Mouse (Mus musculus): ENCODE results near the gene Gm26558. TPM values are rescaled to one million over a fixed set of nuclear protein-coding genes. Genes with fewer than 3 reads are reported as not detected.

The Gm26558 gene
- polyA plus RNA-seq, 1 experiment from 2014 or later, result 3.3 TPM

DNA sequence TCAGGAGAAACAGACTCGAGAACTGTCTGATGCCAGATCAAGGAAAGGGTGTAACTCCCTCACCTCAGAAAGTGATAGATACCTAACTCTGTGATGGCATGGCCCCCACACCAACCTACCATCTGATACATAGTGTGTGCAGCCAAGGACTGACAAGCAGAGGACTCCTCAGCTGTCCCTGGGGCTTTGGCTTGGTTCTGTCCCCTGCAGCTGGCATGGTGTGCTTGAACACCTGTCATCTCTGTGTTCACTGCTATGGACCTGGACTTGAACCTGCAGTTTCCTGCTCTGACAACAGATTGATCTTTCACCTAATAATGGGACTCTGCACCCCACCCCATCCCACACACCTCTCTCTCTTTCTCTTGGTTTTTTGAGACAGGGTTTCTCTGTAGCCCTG lies 29.5 kb downstream of the Gm26558 start:
- Histone ChIP-seq H3K9me3 (ENCODE audit: control insufficient read depth, low read length) (no peaks in the 10 kb centered on the region), H3K4me2 (ENCODE audit: low read depth, low read length) (no peak overlapping the region), H3K27ac (ENCODE audit: low read length) (no peak overlapping the region), H3K4me1 (replicated peaks; ENCODE audit: control insufficient read depth, insufficient read depth, low read length) (no peaks in the 10 kb centered on the region), H3K36me3 (ENCODE audit: control insufficient read depth, insufficient read depth, low read length) (no peaks in the 10 kb centered on the region), H3K4me3 (ENCODE audit: low read length) (no peak overlapping the region), H3K9ac (ENCODE audit: low read length) (no peak overlapping the region), H3K27me3 (ENCODE audit: control insufficient read depth, insufficient read depth, low read depth, low read length) (no peaks in the 10 kb centered on the region)
- 76% methylated on average over 1 of the region's 1 CpGs for WGBS
- ATAC-seq (ENCODE audit: low read depth), result no peak

DNA sequence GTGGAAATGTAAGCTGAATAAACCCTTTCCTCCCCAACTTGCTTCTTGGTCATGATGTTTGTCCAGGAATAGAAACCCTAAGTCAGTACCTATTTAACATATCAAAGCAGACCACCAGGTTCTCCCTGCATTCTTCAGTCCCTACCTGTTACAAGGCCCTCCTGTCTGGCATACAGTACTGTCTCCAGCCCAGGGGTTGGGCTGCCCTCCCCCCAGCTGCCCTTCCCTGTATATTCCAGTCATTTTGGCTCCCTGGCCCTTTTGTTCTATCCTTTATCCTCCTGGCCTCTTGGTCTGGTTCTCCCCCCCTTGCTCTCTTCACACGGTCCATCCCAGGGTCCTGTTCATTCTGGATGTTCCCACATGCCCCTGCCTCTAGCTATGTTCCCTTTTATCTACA lies 30.6 kb downstream of the Gm26558 start:
- Histone ChIP-seq H3K27me3 (ENCODE audit: control insufficient read depth, insufficient read depth, low read depth, low read length) (no peaks in the 10 kb centered on the region), H3K4me1 (replicated peaks; ENCODE audit: control insufficient read depth, insufficient read depth, low read length) (no peaks in the 10 kb centered on the region), H3K4me2 (ENCODE audit: low read depth, low read length) (no peak overlapping the region), H3K9ac (ENCODE audit: low read length) (no peak overlapping the region), H3K36me3 (ENCODE audit: control insufficient read depth, insufficient read depth, low read length) (no peaks in the 10 kb centered on the region), H3K4me3 (ENCODE audit: low read length) (no peak overlapping the region), H3K9me3 (ENCODE audit: control insufficient read depth, low read length) (no peaks in the 10 kb centered on the region), H3K27ac (ENCODE audit: low read length) (no peak overlapping the region)
- WGBS, result 91% methylated on average over 1 of the region's 1 CpGs
- ATAC-seq (ENCODE audit: low read depth), result no peak

DNA sequence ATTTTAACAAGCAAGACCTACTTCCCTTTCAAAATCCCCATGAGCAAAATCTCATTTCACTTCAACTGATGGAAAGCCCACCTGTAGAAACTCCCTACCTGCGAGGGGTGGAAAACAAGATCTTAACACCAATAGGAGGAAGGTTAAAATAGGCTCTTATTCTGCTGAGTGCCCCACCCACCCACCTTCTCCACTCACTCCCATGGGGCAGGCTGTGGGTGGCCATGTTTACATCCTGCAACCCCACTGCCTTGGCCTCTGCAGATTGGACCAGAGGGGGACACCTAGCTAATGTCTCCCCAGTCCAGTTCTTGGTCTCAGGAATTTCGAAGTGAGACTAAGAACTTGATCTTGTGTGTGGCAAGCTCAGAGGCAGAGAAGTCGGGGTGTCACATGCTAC lies 32.0 kb downstream of the Gm26558 start:
- H3K4me3 ChIP-seq (ENCODE audit: low read length), result no peak overlapping the region
- no peaks in the 10 kb centered on the region for H3K27me3 ChIP-seq (ENCODE audit: control insufficient read depth, insufficient read depth, low read depth, low read length)
- H3K27ac ChIP-seq (ENCODE audit: low read length), result no peak overlapping the region
- no peak for ATAC-seq (ENCODE audit: low read depth)
- no peaks in the 10 kb centered on the region for H3K4me1 ChIP-seq (replicated peaks; ENCODE audit: control insufficient read depth, insufficient read depth, low read length)
- no peak overlapping the region for H3K9ac ChIP-seq (ENCODE audit: low read length)
- H3K36me3 ChIP-seq (ENCODE audit: control insufficient read depth, insufficient read depth, low read length), result no peaks in the 10 kb centered on the region
- no peaks in the 10 kb centered on the region for H3K9me3 ChIP-seq (ENCODE audit: control insufficient read depth, low read length)
- peak overlapping the region; percentile 48; the same call in 1 of the 2 replicates for H3K4me2 ChIP-seq (ENCODE audit: low read depth, low read length)
- 47% methylated on average over 3 of the region's 3 CpGs for WGBS

DNA sequence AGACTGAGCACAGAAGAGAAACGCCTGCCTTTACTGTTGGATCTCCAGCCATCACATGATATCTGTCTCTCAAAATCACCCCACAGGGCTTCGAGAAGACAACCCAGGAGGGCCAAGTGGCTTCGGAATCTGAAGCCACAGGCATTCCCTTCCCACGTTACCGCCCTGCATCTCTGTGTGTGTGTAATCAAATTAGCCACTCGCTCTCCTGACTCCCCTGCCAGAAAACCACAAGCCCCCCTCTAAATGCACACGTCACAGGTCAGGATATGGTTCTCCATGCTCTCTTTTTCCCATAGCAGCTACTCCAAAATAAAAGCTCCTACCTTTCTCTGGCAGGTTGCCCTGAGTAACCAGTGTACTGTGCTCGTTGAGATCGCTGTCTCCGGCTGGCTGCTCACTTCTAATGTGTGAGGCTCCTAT lies 32.6 kb downstream of the Gm26558 start:
- ATAC-seq (ENCODE audit: low read depth), result peak; percentile 87; the same call in 1 of the 2 replicates
- H3K36me3 ChIP-seq (ENCODE audit: control insufficient read depth, insufficient read depth, low read length), result no peaks in the 10 kb centered on the region
- no peak overlapping the region for H3K9ac ChIP-seq (ENCODE audit: low read length)
- H3K27ac ChIP-seq (ENCODE audit: low read length), result no peak overlapping the region
- H3K4me1 ChIP-seq (replicated peaks; ENCODE audit: control insufficient read depth, insufficient read depth, low read length), result no peaks in the 10 kb centered on the region
- no peaks in the 10 kb centered on the region for H3K9me3 ChIP-seq (ENCODE audit: control insufficient read depth, low read length)
- WGBS, result 9% methylated on average over 10 of the region's 10 CpGs
- H3K4me2 ChIP-seq (ENCODE audit: low read depth, low read length), result peak overlapping the region; percentile 48
- H3K4me3 ChIP-seq (ENCODE audit: low read length), result peak overlapping the region; percentile 26
- H3K27me3 ChIP-seq (ENCODE audit: control insufficient read depth, insufficient read depth, low read depth, low read length), result no peaks in the 10 kb centered on the region

DNA sequence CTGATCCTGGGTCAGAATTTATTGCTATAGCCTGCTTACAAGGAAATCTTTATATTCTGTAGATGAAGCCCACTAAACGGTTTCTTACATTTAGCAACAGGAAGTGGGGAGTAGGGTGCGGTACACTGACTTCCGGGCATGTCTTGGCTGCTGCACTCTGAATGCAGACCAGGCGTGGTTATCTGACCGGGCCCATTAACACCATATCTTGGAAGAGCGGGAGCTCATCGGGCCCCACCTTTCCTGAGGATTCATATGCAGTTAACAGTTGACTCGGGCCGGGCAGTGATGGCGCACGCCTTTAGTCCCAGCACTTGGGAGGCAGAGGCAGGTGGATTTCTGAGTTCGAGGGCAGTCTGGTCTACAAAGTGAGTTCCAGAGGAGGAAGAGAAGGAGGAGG lies 33.5 kb downstream of the Gm26558 start:
- no peak for ATAC-seq (ENCODE audit: low read depth)
- no peaks in the 10 kb centered on the region for H3K36me3 ChIP-seq (ENCODE audit: control insufficient read depth, insufficient read depth, low read length)
- no peaks in the 10 kb centered on the region for H3K27me3 ChIP-seq (ENCODE audit: control insufficient read depth, insufficient read depth, low read depth, low read length)
- H3K4me2 ChIP-seq (ENCODE audit: low read depth, low read length), result no peak overlapping the region
- H3K27ac ChIP-seq (ENCODE audit: low read length), result no peak overlapping the region
- no peak overlapping the region for H3K4me3 ChIP-seq (ENCODE audit: low read length)
- H3K4me1 ChIP-seq (replicated peaks; ENCODE audit: control insufficient read depth, insufficient read depth, low read length), result no peaks in the 10 kb centered on the region
- no peak overlapping the region for H3K9ac ChIP-seq (ENCODE audit: low read length)
- WGBS, result 83% methylated on average over 12 of the region's 12 CpGs
- no peaks in the 10 kb centered on the region for H3K9me3 ChIP-seq (ENCODE audit: control insufficient read depth, low read length)

DNA sequence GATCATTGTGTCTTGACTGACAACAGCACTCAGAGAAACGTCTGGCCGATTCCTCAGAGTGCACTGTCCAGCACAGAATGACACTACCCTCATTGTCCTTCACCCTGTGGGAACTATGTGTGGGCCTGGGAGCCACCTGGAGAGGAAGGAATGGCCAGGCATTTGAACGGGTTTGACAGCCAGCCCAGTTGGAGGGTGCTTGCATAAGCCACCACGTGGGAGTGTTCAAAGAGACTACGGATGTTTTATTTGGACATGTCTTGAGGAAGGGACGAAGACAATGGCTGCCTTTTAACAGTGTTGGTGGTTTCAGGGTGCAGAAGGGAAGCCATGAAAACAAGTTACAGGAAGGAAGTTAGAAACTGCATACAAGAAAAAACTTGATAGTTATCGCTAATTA lies 36.1 kb downstream of the Gm26558 start:
- H3K9me3 ChIP-seq (ENCODE audit: control insufficient read depth, low read length), result no peaks in the 10 kb centered on the region
- no peak overlapping the region for H3K4me3 ChIP-seq (ENCODE audit: low read length)
- no peaks in the 10 kb centered on the region for H3K4me1 ChIP-seq (replicated peaks; ENCODE audit: control insufficient read depth, insufficient read depth, low read length)
- 42% methylated on average over 7 of the region's 7 CpGs for WGBS
- peak; percentile 43 for ATAC-seq (ENCODE audit: low read depth)
- no peaks in the 10 kb centered on the region for H3K36me3 ChIP-seq (ENCODE audit: control insufficient read depth, insufficient read depth, low read length)
- H3K4me2 ChIP-seq (ENCODE audit: low read depth, low read length), result no peak overlapping the region
- H3K27me3 ChIP-seq (ENCODE audit: control insufficient read depth, insufficient read depth, low read depth, low read length), result no peaks in the 10 kb centered on the region
- no peak overlapping the region for H3K9ac ChIP-seq (ENCODE audit: low read length)
- no peak overlapping the region for H3K27ac ChIP-seq (ENCODE audit: low read length)

DNA sequence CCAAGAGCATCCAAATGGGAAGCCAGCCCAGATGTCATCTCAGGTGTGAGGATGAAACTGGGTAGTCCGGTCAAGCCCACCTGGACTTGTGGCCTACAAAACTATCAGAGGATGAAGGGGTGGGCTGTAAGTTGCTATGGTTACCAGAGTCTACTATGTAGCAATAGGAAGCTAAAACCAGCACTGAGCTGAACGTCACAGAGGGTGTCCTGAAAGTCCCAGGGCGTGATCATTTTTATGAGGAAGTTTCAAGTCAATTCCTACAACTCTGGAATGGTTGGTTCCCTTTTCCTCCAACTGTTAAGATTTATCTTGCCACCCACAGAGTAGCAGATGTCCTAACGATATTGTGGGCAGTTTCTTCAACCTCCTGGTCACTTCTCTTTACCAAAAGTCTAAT lies 39.7 kb downstream of the Gm26558 start:
- H3K27ac ChIP-seq (ENCODE audit: low read length), result no peak overlapping the region

DNA sequence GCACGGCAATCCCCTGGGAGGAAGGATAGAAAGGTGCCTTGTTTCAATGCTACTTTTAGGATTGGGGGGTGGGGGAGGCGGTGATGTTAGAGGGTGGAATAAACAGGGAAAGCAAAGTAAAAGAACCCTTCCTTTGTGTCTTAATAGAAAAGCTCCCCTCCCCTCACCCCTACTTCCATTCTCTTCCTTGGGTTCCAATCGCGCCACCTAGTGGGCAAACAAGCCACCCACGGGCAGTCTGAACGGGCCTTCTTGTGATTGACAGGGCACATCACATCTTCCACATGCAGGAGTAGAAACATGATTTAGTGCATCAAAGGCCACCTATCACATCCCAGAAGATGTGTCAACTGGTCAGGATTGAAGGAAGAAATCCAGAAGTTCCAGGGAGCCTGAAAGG lies 41.7 kb downstream of the Gm26558 start:
- H3K27ac ChIP-seq (ENCODE audit: low read length), result no peak overlapping the region
- H3K4me2 ChIP-seq (ENCODE audit: low read depth, low read length), result no peak overlapping the region
- no peaks in the 10 kb centered on the region for H3K9me3 ChIP-seq (ENCODE audit: control insufficient read depth, low read length)
- no peak overlapping the region for H3K4me3 ChIP-seq (ENCODE audit: low read length)
- no peaks in the 10 kb centered on the region for H3K36me3 ChIP-seq (ENCODE audit: control insufficient read depth, insufficient read depth, low read length)
- ATAC-seq (ENCODE audit: low read depth), result no peak
- H3K27me3 ChIP-seq (ENCODE audit: control insufficient read depth, insufficient read depth, low read depth, low read length), result no peaks in the 10 kb centered on the region
- H3K9ac ChIP-seq (ENCODE audit: low read length), result no peak overlapping the region
- H3K4me1 ChIP-seq (replicated peaks; ENCODE audit: control insufficient read depth, insufficient read depth, low read length), result no peaks in the 10 kb centered on the region
- 19% methylated on average over 6 of the region's 6 CpGs for WGBS

More for the DNA sequence above, 39.7 kb downstream of the Gm26558 start:
- no peaks in the 10 kb centered on the region for H3K9me3 ChIP-seq (ENCODE audit: control insufficient read depth, low read length)
- no peak for ATAC-seq (ENCODE audit: low read depth)
- no peaks in the 10 kb centered on the region for H3K36me3 ChIP-seq (ENCODE audit: control insufficient read depth, insufficient read depth, low read length)
- no peak overlapping the region for H3K9ac ChIP-seq (ENCODE audit: low read length)
- H3K4me3 ChIP-seq (ENCODE audit: low read length), result no peak overlapping the region
- no peak overlapping the region for H3K4me2 ChIP-seq (ENCODE audit: low read depth, low read length)
- WGBS, result 60% methylated on average over 4 of the region's 4 CpGs
- H3K4me1 ChIP-seq (replicated peaks; ENCODE audit: control insufficient read depth, insufficient read depth, low read length), result no peaks in the 10 kb centered on the region
- no peaks in the 10 kb centered on the region for H3K27me3 ChIP-seq (ENCODE audit: control insufficient read depth, insufficient read depth, low read depth, low read length)

DNA sequence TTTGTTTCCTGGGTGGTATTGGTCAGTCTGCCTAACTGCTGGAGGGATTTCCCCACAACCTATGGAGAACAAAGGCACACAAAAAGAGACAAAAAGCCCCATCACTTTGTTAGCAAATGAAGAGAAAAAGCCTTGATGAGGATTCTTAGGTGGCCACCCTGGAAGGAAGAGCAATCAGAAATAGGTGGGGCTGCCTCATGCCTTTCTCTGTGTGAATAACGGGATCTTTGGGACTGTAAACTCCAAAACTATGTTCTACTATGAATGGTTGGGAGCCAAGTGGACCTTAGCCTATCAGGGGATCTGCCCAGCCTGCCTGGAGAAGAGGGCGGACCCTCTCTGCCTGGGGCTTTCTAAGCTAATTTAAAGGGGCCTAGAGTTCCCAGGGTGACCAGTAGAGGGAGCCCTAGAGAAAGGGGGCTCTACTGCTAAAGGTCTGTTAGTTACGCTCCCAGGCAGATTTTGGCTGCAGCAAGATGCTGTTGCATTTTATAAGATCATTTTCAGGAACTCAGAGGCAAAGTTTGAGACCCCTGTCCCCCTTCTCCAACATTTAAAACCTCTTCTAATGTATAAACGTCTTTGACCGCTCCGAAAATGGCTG lies 42.6 kb downstream of the Gm26558 start:
- no peak for ATAC-seq (ENCODE audit: low read depth)
- no peak overlapping the region for H3K27ac ChIP-seq (ENCODE audit: low read length)
- H3K36me3 ChIP-seq (ENCODE audit: control insufficient read depth, insufficient read depth, low read length), result no peaks in the 10 kb centered on the region
- no peak overlapping the region for H3K9ac ChIP-seq (ENCODE audit: low read length)
- no peak overlapping the region for H3K4me3 ChIP-seq (ENCODE audit: low read length)
- no peaks in the 10 kb centered on the region for H3K9me3 ChIP-seq (ENCODE audit: control insufficient read depth, low read length)
- H3K4me2 ChIP-seq (ENCODE audit: low read depth, low read length), result no peak overlapping the region
- H3K27me3 ChIP-seq (ENCODE audit: control insufficient read depth, insufficient read depth, low read depth, low read length), result no peaks in the 10 kb centered on the region
- 85% methylated on average over 6 of the region's 6 CpGs for WGBS
- no peaks in the 10 kb centered on the region for H3K4me1 ChIP-seq (replicated peaks; ENCODE audit: control insufficient read depth, insufficient read depth, low read length)

DNA sequence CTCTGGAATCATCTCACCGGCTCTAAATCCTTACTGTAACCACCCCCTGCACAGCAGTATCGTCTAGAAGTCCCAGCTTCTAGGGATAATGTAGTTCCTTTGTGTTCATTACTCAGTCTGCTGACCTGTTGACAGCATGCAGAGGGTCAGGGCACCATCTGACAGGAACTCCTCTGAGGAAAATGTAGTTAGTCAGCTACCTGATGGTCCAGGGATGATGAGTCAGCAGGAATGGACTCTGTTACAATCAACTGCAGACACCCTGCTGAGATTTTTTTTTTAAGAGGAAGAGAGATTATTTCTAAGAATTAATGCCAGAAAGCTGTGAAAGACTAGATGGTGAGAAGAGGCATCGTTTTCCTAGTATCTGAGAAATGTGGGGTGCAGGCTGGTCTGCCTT lies 45.3 kb downstream of the Gm26558 start:
- H3K4me3 ChIP-seq (ENCODE audit: low read length), result no peak overlapping the region
- H3K4me1 ChIP-seq (replicated peaks; ENCODE audit: control insufficient read depth, insufficient read depth, low read length), result no peaks in the 10 kb centered on the region
- 58% methylated on average over 3 of the region's 3 CpGs for WGBS
- H3K27me3 ChIP-seq (ENCODE audit: control insufficient read depth, insufficient read depth, low read depth, low read length), result no peaks in the 10 kb centered on the region
- H3K36me3 ChIP-seq (ENCODE audit: control insufficient read depth, insufficient read depth, low read length), result no peaks in the 10 kb centered on the region
- H3K4me2 ChIP-seq (ENCODE audit: low read depth, low read length), result no peak overlapping the region
- no peak overlapping the region for H3K27ac ChIP-seq (ENCODE audit: low read length)
- no peak overlapping the region for H3K9ac ChIP-seq (ENCODE audit: low read length)
- H3K9me3 ChIP-seq (ENCODE audit: control insufficient read depth, low read length), result no peaks in the 10 kb centered on the region
- no peak for ATAC-seq (ENCODE audit: low read depth)

Measured in lung, embryonic 16.5 days (tissue).